ENCODE assay signal across 10 mouse cellular contexts in the genomic region with DNA sequence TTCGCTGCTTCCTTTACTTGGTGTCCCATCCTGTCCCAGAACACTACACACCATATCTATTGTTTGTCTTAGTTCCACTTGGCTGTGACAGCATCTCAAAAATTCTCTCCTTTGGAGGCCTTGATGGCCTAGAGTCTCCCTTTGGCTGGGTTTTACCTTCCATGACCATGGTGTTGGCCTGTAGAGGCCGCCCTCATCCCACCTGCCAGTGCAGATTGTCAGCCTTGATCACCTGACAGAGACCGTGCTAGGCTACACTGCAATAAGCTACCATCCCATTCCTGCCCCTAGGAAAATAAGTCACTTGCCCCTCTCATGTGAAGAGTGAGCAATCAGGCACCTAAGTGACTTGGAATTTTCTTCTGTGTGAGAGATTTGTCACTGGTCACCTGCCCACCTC. TPM values are rescaled to one million over a fixed set of nuclear protein-coding genes. Genes with fewer than 3 reads are reported as not detected.
DNase-seq lines count a peak whose midpoint lies in the region; ATAC-seq and TF ChIP-seq lines count a peak whose summit lies in the region.
"Had no signal": no experiment of that assay in that cellular context is flagged by ENCODE, and none has a peak within 500 bp of the region (broad histone marks: within the 10 kb centered on the region; RNA-seq: fewer than 3 reads in every experiment).

No protein-coding gene starts in this region.

- WGBS in lung, adult 2 months: 47% methylated on average over 3 of the region's 3 CpGs
- WGBS in liver, postnatal 0 days (ENCODE audit: insufficient replicate concordance): 44% methylated on average over 3 of the region's 3 CpGs

- DNase-seq in embryo, embryonic 10 days (ENCODE audit: low spot score): peak; percentile 20
- no peak for DNase-seq in embryo, embryonic 9.5 days (ENCODE audit: extremely low spot score)
- no peak for DNase-seq in lung, adult 2 months
- no peak for DNase-seq in lung, postnatal 10 days
- peak; percentile 24 for DNase-seq in brain, adult 2 months (ENCODE audit: low read depth, low spot score)
- DNase-seq in liver, postnatal 0 days: no peak
- DNase-seq in natural killer cell, adult 2 months (ENCODE audit: low spot score in 2 of 2): no peak
- no peak for DNase-seq in thymus, postnatal 0 days (ENCODE audit: low spot score)
- DNase-seq: thymus, adult 2 months had no signal

- no peak overlapping the region for H3K4me3 ChIP-seq in lung, adult 2 months (replicated peaks; ENCODE audit: extremely low read depth, low read depth, low read length)
- no peak overlapping the region for H3K4me3 ChIP-seq in liver, postnatal 0 days (ENCODE audit: low read depth, low read length)
- H3K4me3 ChIP-seq: midbrain, embryonic 12.5 days had no signal

- TF ChIP-seq CTCF in lung, adult 2 months (IDR thresholded peaks at IDR 0.05; ENCODE audit: insufficient read depth, low read length): peak; percentile 36; the same call in 1 of the 2 replicates
- TF ChIP-seq CTCF in liver, postnatal 0 days (IDR thresholded peaks at IDR 0.05; ENCODE audit: low read depth): peak; percentile 60

- ATAC-seq in liver, postnatal 0 days: no peak

- no peak overlapping the region for H3K9ac ChIP-seq in liver, postnatal 0 days (replicated peaks)
- H3K9ac ChIP-seq: midbrain, embryonic 12.5 days had no signal

- no peak overlapping the region for H3K4me2 ChIP-seq in liver, postnatal 0 days (ENCODE audit: low read depth, low read length)
- H3K4me2 ChIP-seq: midbrain, embryonic 12.5 days had no signal

- no peaks in the 10 kb centered on the region for H3K9me3 ChIP-seq in liver, postnatal 0 days (ENCODE audit: low read length)
- H3K9me3 ChIP-seq: midbrain, embryonic 12.5 days had no signal

- H3K4me1 ChIP-seq in lung, adult 2 months (ENCODE audit: control insufficient read depth, insufficient read depth, low read length): no peaks in the 10 kb centered on the region
- H3K4me1 ChIP-seq in liver, postnatal 0 days (ENCODE audit: insufficient read depth): no peaks in the 10 kb centered on the region
- H3K4me1 ChIP-seq: midbrain, embryonic 12.5 days had no signal

- no peak for TF ChIP-seq EP300 in liver, postnatal 0 days (IDR thresholded peaks at IDR 0.05; ENCODE audit: low read depth)

- H3K27me3 ChIP-seq in liver, postnatal 0 days (ENCODE audit: insufficient read depth, low read length): no peaks in the 10 kb centered on the region

- no peaks in the 10 kb centered on the region for H3K36me3 ChIP-seq in liver, postnatal 0 days (replicated peaks; ENCODE audit: insufficient read depth, low read length)
- H3K36me3 ChIP-seq: midbrain, embryonic 12.5 days had no signal

- no peak overlapping the region for H3K27ac ChIP-seq in liver, postnatal 0 days (ENCODE audit: low read depth)
- H3K27ac ChIP-seq: midbrain, embryonic 12.5 days had no signal

- no peak for TF ChIP-seq POLR2A in lung, adult 2 months (IDR thresholded peaks at IDR 0.05; ENCODE audit: borderline replicate concordance, extremely low read depth, low read depth, low read length)

RNA-seq across cellular contexts. Expression of a gene that starts 8.7 kb away (rescaled TPM):
- 29.3 and 38.1 TPM in 2 replicates for polyA plus RNA-seq in lung, adult 2 months (2012; rRNA removed)
- polyA plus RNA-seq in liver, postnatal 0 days (2015; fragmentation: Nextera tagmentation; extraction: Ambion mirVana): 175 and 183 TPM in 2 replicates
- 76.2 and 78.7 TPM in 2 replicates for polyA plus RNA-seq in thymus, postnatal 0 days (2015; fragmentation: Nextera tagmentation; extraction: Ambion mirVana)

RNA-seq across cellular contexts. Expression of a gene that starts 47.2 kb away (rescaled TPM):
- 7.7 and 7.9 TPM in 2 replicates for polyA plus RNA-seq in lung, adult 2 months (2012; rRNA removed)
- polyA plus RNA-seq in liver, postnatal 0 days (2015; fragmentation: Nextera tagmentation; extraction: Ambion mirVana): 3.1 and 3.3 TPM in 2 replicates
- polyA plus RNA-seq in thymus, postnatal 0 days (2015; fragmentation: Nextera tagmentation; extraction: Ambion mirVana): 6.1 and 8.0 TPM in 2 replicates

Comparison
In these comparisons a context has a peak if more than half of its experiments do, and no peak if none do; other contexts are left out.
1. DNase-seq: peak in embryo, embryonic 10 days (single experiment) and brain, adult 2 months (single experiment); none in embryo, embryonic 9.5 days (single experiment), lung, adult 2 months (single experiment), lung, postnatal 10 days (single experiment), liver, postnatal 0 days (single experiment), natural killer cell, adult 2 months (0 of 2) and thymus, postnatal 0 days (single experiment).